Mouse (Mus musculus): ENCODE results near the gene Ctla4.

DNA sequence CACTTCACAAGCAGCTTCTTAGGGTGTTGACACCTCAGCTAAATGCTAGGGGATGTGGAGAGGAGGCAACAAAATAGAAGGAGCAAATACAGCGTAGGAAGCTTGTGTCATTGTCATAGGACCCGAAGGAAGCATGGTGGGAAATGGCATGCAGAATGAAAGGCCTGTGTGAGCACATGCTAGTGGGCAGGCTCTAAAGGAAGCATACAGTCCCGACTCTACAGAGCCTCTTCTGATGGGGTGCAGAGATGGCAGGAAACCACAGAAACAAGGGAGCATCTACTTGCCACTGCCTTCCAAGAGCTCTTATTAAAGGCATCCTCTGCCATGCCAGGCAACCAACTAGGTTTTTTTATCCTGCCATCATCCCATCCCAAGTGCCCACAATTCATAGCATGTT is 20.7 kb downstream of the Ctla4 start:
- TF ChIP-seq CTCF (IDR thresholded peaks at IDR 0.05; ENCODE audit: extremely low read depth, insufficient read depth, low read length) (no peak), POLR2A (IDR thresholded peaks at IDR 0.05; ENCODE audit: extremely low read depth, insufficient read depth, low read length) (no peak)

Data from cortical plate, adult 2 months (tissue).